9 mouse cellular contexts compared by ENCODE assay signal in genomic region chr1:153035328-153035944, GRCm38 (mm10).
DNase-seq lines count a peak whose midpoint lies in the region; ATAC-seq and TF ChIP-seq lines count a peak whose summit lies in the region.
"Had no signal": no experiment of that assay in that cellular context is flagged by ENCODE, and none has a peak within 500 bp of the region (broad histone marks: within the 10 kb centered on the region; RNA-seq: fewer than 3 reads in every experiment).

No protein-coding gene starts in this region.

- WGBS in heart, embryonic 12.5 days, result 36% methylated on average over 6 of the region's 6 CpGs
- WGBS in small intestine, adult 2 months, result 38% methylated on average over 6 of the region's 6 CpGs

- no peak for TF ChIP-seq POLR2A in small intestine, adult 2 months (IDR thresholded peaks at IDR 0.05; ENCODE audit: low read depth, low read length)

- H3K27me3 ChIP-seq in heart, embryonic 12.5 days (replicated peaks), result no peaks in the 10 kb centered on the region
- no peaks in the 10 kb centered on the region for H3K27me3 ChIP-seq in small intestine, adult 2 months (ENCODE audit: control insufficient read depth, insufficient read depth, low read length)

- TF ChIP-seq CTCF in small intestine, adult 2 months (IDR thresholded peaks at IDR 0.05; ENCODE audit: extremely low read depth, insufficient read length, insufficient replicate concordance, low read depth, low read length), result peak; percentile 75; the same call in 1 of the 2 replicates

- peaks cover 34% of the 10 kb centered on the region for H3K4me1 ChIP-seq in heart, embryonic 12.5 days (replicated peaks)
- peaks cover 9% of the 10 kb centered on the region; the same call in 1 of the 2 replicates for H3K4me1 ChIP-seq in small intestine, adult 2 months (ENCODE audit: control insufficient read depth, insufficient read depth, insufficient read length, low read length)

- H3K27ac ChIP-seq in heart, embryonic 12.5 days (ENCODE audit: poor library complexity, severe bottlenecking), result no peak overlapping the region
- H3K27ac ChIP-seq in small intestine, adult 2 months (ENCODE audit: insufficient read depth, low read depth, low read length), result no peak overlapping the region
- H3K27ac ChIP-seq: macrophage had no signal

- no peaks in the 10 kb centered on the region for H3K36me3 ChIP-seq in heart, embryonic 12.5 days
- no peaks in the 10 kb centered on the region for H3K36me3 ChIP-seq in small intestine, adult 2 months (ENCODE audit: control insufficient read depth, insufficient read depth, low read length)

- no peak overlapping the region for H3K4me3 ChIP-seq in heart, embryonic 12.5 days
- H3K4me3 ChIP-seq in small intestine, adult 2 months (ENCODE audit: low read depth, low read length), result no peak overlapping the region

- peaks cover 11% of the 10 kb centered on the region; the same call in 1 of the 2 replicates for H3K9me3 ChIP-seq in heart, embryonic 12.5 days (replicated peaks)

- peak; percentile 92 for DNase-seq in heart, adult 11 months
- DNase-seq in adrenal gland, postnatal 10 days, result peak; percentile 66
- DNase-seq in embryo, embryonic 9.5 days (ENCODE audit: extremely low spot score), result peak; percentile 79
- DNase-seq in heart, postnatal 4 days, result peak; percentile 63
- peak; percentile 58 to 81 for DNase-seq in layer of hippocampus, postnatal 14 days (ENCODE audit: low spot score in 2 of 2)

- ATAC-seq in heart, embryonic 12.5 days (ENCODE audit: insufficient number of reproducible peaks, low FRiP score), result no peak
- ATAC-seq in megakaryocyte progenitor cell, adult 5-6 weeks (replicated peaks; ENCODE audit: poor library complexity), result peak; percentile 78

- H3K4me2 ChIP-seq in heart, embryonic 12.5 days, result no peak overlapping the region

- H3K9ac ChIP-seq in heart, embryonic 12.5 days, result no peak overlapping the region
